9 mouse cellular contexts compared by ENCODE assay signal in genomic region chr16:84734806-84735165, GRCm38 (mm10). TPM values are rescaled to one million over a fixed set of nuclear protein-coding genes. Genes with fewer than 3 reads are reported as not detected.
A peak's percentile ranks its signal among the peaks of the same experiment; 100 is the strongest.
DNase-seq lines count a peak whose midpoint lies in the region; ATAC-seq and TF ChIP-seq lines count a peak whose summit lies in the region.
"Had no signal": no experiment of that assay in that cellular context is flagged by ENCODE, and none has a peak within 500 bp of the region (broad histone marks: within the 10 kb centered on the region; RNA-seq: fewer than 3 reads in every experiment).

No protein-coding gene starts in this region.

- no peaks in the 10 kb centered on the region for H3K27me3 ChIP-seq in heart, embryonic 16.5 days (ENCODE audit: control insufficient read depth, insufficient read depth, low read length)
- no peaks in the 10 kb centered on the region for H3K27me3 ChIP-seq in hindbrain, embryonic 14.5 days (ENCODE audit: control insufficient read depth, insufficient read depth, low read length)
- no peaks in the 10 kb centered on the region for H3K27me3 ChIP-seq in midbrain, embryonic 13.5 days

- intact Hi-C loops in heart, postnatal 36 days (cut with DNase I), result loop anchor here (1.0 to 10.0 kb wide), 5 partner anchors 40 to 940 kb away; partner anchors contain the start of genes Gabpa and Jam2

- TF ChIP-seq POLR2A in bone marrow macrophage, adult 2 months (IDR thresholded peaks at IDR 0.05; ENCODE audit: borderline replicate concordance, low read depth, low read length), result no peak

- H3K9ac ChIP-seq in heart, embryonic 16.5 days (ENCODE audit: low read length), result peak overlapping the region; percentile 74
- H3K9ac ChIP-seq in hindbrain, embryonic 14.5 days, result peak overlapping the region; percentile 67
- H3K9ac ChIP-seq in midbrain, embryonic 13.5 days (replicated peaks), result peak overlapping the region; percentile 86

- peak overlapping the region; percentile 67 for H3K4me2 ChIP-seq in heart, embryonic 16.5 days (ENCODE audit: low read depth, low read length)
- peak overlapping the region; percentile 64 for H3K4me2 ChIP-seq in hindbrain, embryonic 14.5 days (replicated peaks)
- H3K4me2 ChIP-seq in midbrain, embryonic 13.5 days (replicated peaks), result peak overlapping the region; percentile 69

- no peaks in the 10 kb centered on the region for H3K9me3 ChIP-seq in heart, embryonic 16.5 days (replicated peaks; ENCODE audit: control insufficient read depth, low read length)
- no peaks in the 10 kb centered on the region for H3K9me3 ChIP-seq in hindbrain, embryonic 14.5 days (ENCODE audit: control insufficient read depth, low read length)
- H3K9me3 ChIP-seq in midbrain, embryonic 13.5 days, result no peaks in the 10 kb centered on the region

- no peak for DNase-seq in heart, postnatal 36 days
- DNase-seq in hindbrain, embryonic 14.5 days (ENCODE audit: low spot score), result no peak
- no peak for DNase-seq in urinary bladder, postnatal 14 days (ENCODE audit: low spot score)
- DNase-seq in adrenal gland, postnatal 10 days, result no peak
- no peak for DNase-seq in adipocyte (ENCODE audit: low spot score)

- peaks cover 13% of the 10 kb centered on the region for H3K36me3 ChIP-seq in heart, embryonic 16.5 days (ENCODE audit: control insufficient read depth, insufficient read depth)
- peaks cover 24% of the 10 kb centered on the region for H3K36me3 ChIP-seq in hindbrain, embryonic 14.5 days (replicated peaks; ENCODE audit: control insufficient read depth, insufficient read depth)
- H3K36me3 ChIP-seq in midbrain, embryonic 13.5 days, result peaks cover 20% of the 10 kb centered on the region

- H3K27ac ChIP-seq in heart, embryonic 16.5 days (ENCODE audit: low read length), result 0 out of 2 replicates have a peak overlapping the region, but pooled peaks have one; percentile 47
- H3K27ac ChIP-seq in bone marrow macrophage, adult 2 months (ENCODE audit: insufficient read depth, low read depth, low read length), result no peak overlapping the region
- H3K27ac ChIP-seq in hindbrain, embryonic 14.5 days, result 0 out of 2 replicates have a peak overlapping the region, but pooled peaks have one; percentile 33
- peak overlapping the region; percentile 58; the same call in 1 of the 2 replicates for H3K27ac ChIP-seq in midbrain, embryonic 13.5 days

- WGBS in heart, embryonic 16.5 days, result 0% methylated on average over 15 of the region's 15 CpGs
- WGBS in hindbrain, embryonic 14.5 days, result under 1% methylated on average over 15 of the region's 15 CpGs
- 0% methylated on average over 15 of the region's 15 CpGs for WGBS in midbrain, embryonic 13.5 days

- ATAC-seq in heart, embryonic 16.5 days (replicated peaks; ENCODE audit: extremely low read depth, insufficient read depth, low FRiP score), result peak; percentile 35
- peak; percentile 51 for ATAC-seq in hindbrain, embryonic 14.5 days (ENCODE audit: low FRiP score)
- peak; percentile 71 for ATAC-seq in midbrain, embryonic 13.5 days

- H3K4me1 ChIP-seq in heart, embryonic 16.5 days (ENCODE audit: control insufficient read depth, insufficient read depth, low read length), result peaks cover 6% of the 10 kb centered on the region
- H3K4me1 ChIP-seq in bone marrow macrophage, adult 2 months (ENCODE audit: control insufficient read depth, insufficient read depth, low read length), result peaks cover 4% of the 10 kb centered on the region
- peaks cover 10% of the 10 kb centered on the region; the same call in 1 of the 2 replicates for H3K4me1 ChIP-seq in hindbrain, embryonic 14.5 days (replicated peaks; ENCODE audit: control insufficient read depth, insufficient read depth, low read length)
- H3K4me1 ChIP-seq in midbrain, embryonic 13.5 days (replicated peaks), result peaks cover 12% of the 10 kb centered on the region

- no peak for TF ChIP-seq CTCF in bone marrow macrophage, adult 2 months (IDR thresholded peaks at IDR 0.05; ENCODE audit: low read depth, low read length)

- H3K4me3 ChIP-seq in heart, embryonic 16.5 days (ENCODE audit: low read length), result peak overlapping the region; percentile 66
- peak overlapping the region; percentile 96 for H3K4me3 ChIP-seq in bone marrow macrophage, adult 2 months (ENCODE audit: insufficient read depth, low read length)
- peak overlapping the region; percentile 56 for H3K4me3 ChIP-seq in hindbrain, embryonic 14.5 days (replicated peaks; ENCODE audit: low read length)
- peak overlapping the region; percentile 85 for H3K4me3 ChIP-seq in midbrain, embryonic 13.5 days (replicated peaks)

RNA-seq across cellular contexts. Expression of gene Mrpl39, which starts 0.8 kb away (rescaled TPM):
- 51.9 and 53.4 TPM in 2 replicates for polyA plus RNA-seq in heart, embryonic 16.5 days (2015; fragmentation: Nextera tagmentation; extraction: Ambion mirVana)
- 10 to 100 TPM; 39.5 to 45.6 TPM for total RNA-seq in heart, postnatal 36 days (2021)
- 17.9 and 20.0 TPM in 2 replicates for polyA plus RNA-seq in bone marrow macrophage, adult 2 months (2012; ENCODE audit: insufficient read depth, insufficient read length, missing spikeins)
- 38.0 and 38.1 TPM in 2 replicates for polyA plus RNA-seq in hindbrain, embryonic 14.5 days (2014; fragmentation: Nextera tagmentation; extraction: Ambion mirVana)
- 43.9 and 49.6 TPM in 2 replicates for polyA plus RNA-seq in midbrain, embryonic 13.5 days (2015; fragmentation: Nextera tagmentation; extraction: Ambion mirVana)
- total RNA-seq in adrenal gland, postnatal 10 days (2021), result 10 to 100 TPM; 48.7 to 51.8 TPM

RNA-seq across cellular contexts. Expression of gene Jam2, which starts 39.1 kb away (rescaled TPM):
- polyA plus RNA-seq in heart, embryonic 16.5 days (2015; fragmentation: Nextera tagmentation; extraction: Ambion mirVana), result 8.5 and 9.8 TPM in 2 replicates
- total RNA-seq in heart, postnatal 36 days (2021), result 10 to 100 TPM; 73.3 to 74.4 TPM
- not detected in 2 replicates for polyA plus RNA-seq in bone marrow macrophage, adult 2 months (2012; ENCODE audit: insufficient read depth, insufficient read length, missing spikeins)
- 33.9 and 34.0 TPM in 2 replicates for polyA plus RNA-seq in hindbrain, embryonic 14.5 days (2014; fragmentation: Nextera tagmentation; extraction: Ambion mirVana)
- polyA plus RNA-seq in midbrain, embryonic 13.5 days (2015; fragmentation: Nextera tagmentation; extraction: Ambion mirVana), result 40.7 and 44.1 TPM in 2 replicates
- 10 to 100 TPM; 20.1 TPM for total RNA-seq in adrenal gland, postnatal 10 days (2021)
- total RNA-seq: neutrophil, adult 5-6 weeks had no signal
